Mouse (Mus musculus): ENCODE data around the gene Slc25a36. TPM values are rescaled to one million over a fixed set of nuclear protein-coding genes. Genes with fewer than 3 reads are reported as not detected.

The Slc25a36 gene
- polyA plus RNA-seq, 1 experiment from 2014 or later: 45.8 TPM

DNA sequence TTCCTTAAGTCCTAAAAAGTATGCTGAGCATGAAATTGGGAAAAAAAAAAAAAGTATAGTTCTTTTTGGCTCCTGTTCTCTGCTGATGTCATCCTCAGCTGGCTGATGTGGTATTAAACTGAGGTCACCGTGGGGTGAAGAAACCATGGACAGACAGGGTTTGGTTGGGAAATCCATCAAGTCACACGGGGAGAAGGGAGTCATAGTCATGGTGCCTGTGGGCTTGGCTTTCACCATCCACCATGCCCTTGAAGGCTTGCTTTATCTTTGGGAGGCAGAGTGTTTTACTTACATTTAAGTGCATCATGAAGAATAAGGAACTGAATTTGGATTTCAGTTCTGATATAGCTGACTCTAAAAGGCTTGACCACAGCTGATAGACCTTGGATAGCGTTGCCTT lies 72.9 kb downstream of the Slc25a36 start:
- H3K4me3 ChIP-seq: no peak overlapping the region
- H3K4me1 ChIP-seq (replicated peaks): no peaks in the 10 kb centered on the region
- no peak overlapping the region for H3K9ac ChIP-seq
- H3K27me3 ChIP-seq: no peaks in the 10 kb centered on the region
- 83% methylated on average over 3 of the region's 3 CpGs for WGBS
- no peaks in the 10 kb centered on the region for H3K9me3 ChIP-seq (replicated peaks)
- no peak overlapping the region for H3K27ac ChIP-seq
- H3K36me3 ChIP-seq: no peaks in the 10 kb centered on the region
- ATAC-seq (replicated peaks; ENCODE audit: insufficient number of reproducible peaks, insufficient read depth, low FRiP score, low read depth): no peak
- H3K4me2 ChIP-seq: no peak overlapping the region

DNA sequence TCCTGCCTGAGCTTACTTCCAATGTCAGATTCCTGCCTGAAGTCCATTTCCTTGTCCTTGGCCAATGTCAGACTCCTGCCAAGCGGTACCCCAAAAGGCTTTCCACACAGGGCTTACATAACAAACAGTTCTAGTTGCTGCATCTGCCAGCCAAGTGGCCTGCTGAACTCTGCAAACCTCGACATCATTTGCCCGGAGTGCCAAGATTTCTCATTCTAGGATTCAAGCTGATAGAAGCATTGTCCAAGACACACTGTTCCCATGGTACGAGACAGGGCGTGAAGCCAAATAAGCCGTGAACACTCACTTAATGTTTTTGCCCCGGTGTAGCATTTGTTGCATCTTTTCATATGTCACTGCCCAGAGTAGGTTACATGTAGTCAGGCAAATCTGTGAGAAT lies 74.3 kb downstream of the Slc25a36 start:
- Histone ChIP-seq H3K27me3 (no peaks in the 10 kb centered on the region), H3K9me3 (replicated peaks) (no peaks in the 10 kb centered on the region), H3K4me2 (no peak overlapping the region), H3K4me1 (replicated peaks) (no peaks in the 10 kb centered on the region), H3K4me3 (no peak overlapping the region), H3K27ac (no peak overlapping the region), H3K9ac (no peak overlapping the region), H3K36me3 (no peaks in the 10 kb centered on the region)
- 72% methylated on average over 7 of the region's 7 CpGs for WGBS
- ATAC-seq (replicated peaks; ENCODE audit: insufficient number of reproducible peaks, insufficient read depth, low FRiP score, low read depth): no peak

DNA sequence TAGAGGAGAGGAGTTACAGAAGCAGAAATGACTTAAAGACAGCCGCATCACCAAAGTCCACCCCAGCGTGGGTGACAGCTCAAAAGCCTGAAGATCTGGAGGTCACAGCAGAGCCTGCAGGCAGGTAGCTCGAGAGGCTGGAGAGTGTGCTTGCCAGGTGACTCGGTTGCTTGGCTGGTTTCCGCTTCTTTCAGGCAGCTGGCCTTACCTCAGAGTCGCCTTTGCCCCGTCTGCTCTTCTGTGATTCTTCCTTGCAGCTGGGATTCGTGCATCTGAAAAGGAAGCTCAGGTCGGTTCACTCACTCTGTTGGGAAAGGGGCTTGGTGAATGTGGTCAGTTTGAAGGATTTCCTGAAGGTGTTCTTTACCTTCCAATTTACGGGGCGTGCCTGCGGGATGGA lies 83.6 kb downstream of the Slc25a36 start:
- WGBS: 73% methylated on average over 12 of the region's 12 CpGs

DNA sequence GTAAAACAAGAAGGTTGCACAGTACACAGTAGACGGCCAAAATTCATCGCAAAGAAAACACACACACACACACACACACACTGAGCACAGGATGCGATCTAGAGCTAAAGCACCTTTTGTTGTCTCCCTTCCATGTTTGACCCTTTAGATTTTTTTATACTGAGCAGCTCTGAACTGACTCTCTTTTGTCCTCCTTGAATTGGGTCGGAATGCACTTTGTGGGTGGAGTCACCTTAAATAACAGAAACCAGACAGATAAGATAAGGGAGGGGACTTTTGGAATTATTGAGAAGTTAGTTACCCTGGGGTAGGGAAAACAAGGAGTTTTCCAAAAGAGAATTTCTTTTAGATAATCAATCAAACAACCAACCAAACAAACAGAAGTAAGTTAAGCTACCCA lies 85.0 kb downstream of the Slc25a36 start:
- Histone ChIP-seq H3K27ac (no peak overlapping the region), H3K27me3 (0 out of 2 replicates have a peak, but pooled peaks cover 4% of the 10 kb centered on the region), H3K4me3 (no peak overlapping the region), H3K4me2 (no peak overlapping the region), H3K9me3 (replicated peaks) (no peaks in the 10 kb centered on the region), H3K36me3 (no peaks in the 10 kb centered on the region), H3K9ac (no peak overlapping the region), H3K4me1 (replicated peaks) (no peaks in the 10 kb centered on the region)
- ATAC-seq (replicated peaks; ENCODE audit: insufficient number of reproducible peaks, insufficient read depth, low FRiP score, low read depth): no peak
- 77% methylated on average over 4 of the region's 4 CpGs for WGBS

More for the DNA sequence above, 83.6 kb downstream of the Slc25a36 start:
- no peak for ATAC-seq (replicated peaks; ENCODE audit: insufficient number of reproducible peaks, insufficient read depth, low FRiP score, low read depth)
- no peak overlapping the region for H3K9ac ChIP-seq
- no peak overlapping the region for H3K27ac ChIP-seq
- H3K4me3 ChIP-seq: no peak overlapping the region
- H3K4me1 ChIP-seq (replicated peaks): no peaks in the 10 kb centered on the region
- no peaks in the 10 kb centered on the region for H3K36me3 ChIP-seq
- 0 out of 2 replicates have a peak, but pooled peaks cover 4% of the 10 kb centered on the region for H3K27me3 ChIP-seq
- no peaks in the 10 kb centered on the region for H3K9me3 ChIP-seq (replicated peaks)
- H3K4me2 ChIP-seq: no peak overlapping the region

Other genes starting within 250 kb of the Slc25a36 start
- gene Pxylp1, start 218.5 kb downstream of the Slc25a36 start, polyA plus RNA-seq (2015; fragmentation: Nextera tagmentation; extraction: Ambion mirVana): 27.6 and 27.8 TPM in 2 replicates
- gene Spsb4, start 92.3 kb downstream of the Slc25a36 start, polyA plus RNA-seq (2015; fragmentation: Nextera tagmentation; extraction: Ambion mirVana): 48.1 and 49.3 TPM in 2 replicates